Mouse (Mus musculus) liver, adult 2 months (tissue): ENCODE data around the gene Pheta1.

Experiments
- CTCF ChIP-seq: fragments of 200-500 bp; IDR thresholded peaks from 2 replicates; pipeline ENCODE4 v1.5.1; 2011; ENCODE audit warnings: low read depth, low read length, control low read depth
- POLR2A ChIP-seq: fragments of 200-500 bp; IDR thresholded peaks from 2 replicates; pipeline ENCODE4 v1.6.1; 2011; ENCODE audit warnings: low read length, control low read depth; ENCODE audit not compliant: insufficient read depth; ENCODE audit errors: extremely low read depth

GRCm38 (mm10) chr5:121833572-121834240, 15.1 kb upstream of the Pheta1 start:
- TF ChIP-seq CTCF, result no peak
- no peak for TF ChIP-seq POLR2A
